Mouse (Mus musculus) liver, adult 2 months (tissue): ENCODE measurements around the gene Nat8f6.
"Not testable (repeated sequence)": the region's sequence is repeated elsewhere in the genome, so short reads cannot be mapped to it uniquely, and the experiment has no call there.

ENCODE experiments used
- CTCF ChIP-seq: fragments of 200-500 bp; IDR thresholded peaks from 2 replicates; pipeline ENCODE4 v1.5.1; 2011; ENCODE audit warnings: low read depth, low read length, control low read depth
- POLR2A ChIP-seq: fragments of 200-500 bp; IDR thresholded peaks from 2 replicates; pipeline ENCODE4 v1.6.1; 2011; ENCODE audit warnings: low read length, control low read depth; ENCODE audit not compliant: insufficient read depth; ENCODE audit errors: extremely low read depth

DNA sequence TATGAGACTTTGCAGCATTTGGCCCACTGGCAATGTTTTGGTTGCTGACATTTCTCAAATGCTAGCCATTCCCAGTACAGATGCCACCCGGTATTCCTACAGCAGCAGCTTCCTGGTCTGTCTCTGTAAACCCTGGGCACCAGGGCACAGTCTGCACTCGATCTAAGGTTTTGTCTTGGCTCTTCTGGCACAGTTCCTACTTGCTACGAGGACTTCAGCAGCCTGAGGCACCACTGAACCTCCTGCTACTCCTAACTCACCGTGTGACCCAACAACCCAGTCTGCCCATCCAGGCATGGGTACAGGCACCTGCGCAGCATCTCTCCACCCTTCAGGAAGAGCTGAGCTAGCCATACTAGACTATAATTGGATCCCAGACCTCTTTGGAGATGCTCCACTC, 15.3 kb upstream of the Nat8f6 start:
- not testable (repeated sequence) for TF ChIP-seq POLR2A, CTCF
